Mouse (Mus musculus) right cerebral cortex, postnatal 10 days (tissue): ENCODE measurements around the gene Pwwp2b.

ENCODE experiments used
- DNase-seq, 2 experiments: peaks; one replicate each; pipeline ENCODE4 v3.0.0; 2021; ENCODE audit warnings: low spot score in 2 of 2

Gene Pwwp2b

DNA sequence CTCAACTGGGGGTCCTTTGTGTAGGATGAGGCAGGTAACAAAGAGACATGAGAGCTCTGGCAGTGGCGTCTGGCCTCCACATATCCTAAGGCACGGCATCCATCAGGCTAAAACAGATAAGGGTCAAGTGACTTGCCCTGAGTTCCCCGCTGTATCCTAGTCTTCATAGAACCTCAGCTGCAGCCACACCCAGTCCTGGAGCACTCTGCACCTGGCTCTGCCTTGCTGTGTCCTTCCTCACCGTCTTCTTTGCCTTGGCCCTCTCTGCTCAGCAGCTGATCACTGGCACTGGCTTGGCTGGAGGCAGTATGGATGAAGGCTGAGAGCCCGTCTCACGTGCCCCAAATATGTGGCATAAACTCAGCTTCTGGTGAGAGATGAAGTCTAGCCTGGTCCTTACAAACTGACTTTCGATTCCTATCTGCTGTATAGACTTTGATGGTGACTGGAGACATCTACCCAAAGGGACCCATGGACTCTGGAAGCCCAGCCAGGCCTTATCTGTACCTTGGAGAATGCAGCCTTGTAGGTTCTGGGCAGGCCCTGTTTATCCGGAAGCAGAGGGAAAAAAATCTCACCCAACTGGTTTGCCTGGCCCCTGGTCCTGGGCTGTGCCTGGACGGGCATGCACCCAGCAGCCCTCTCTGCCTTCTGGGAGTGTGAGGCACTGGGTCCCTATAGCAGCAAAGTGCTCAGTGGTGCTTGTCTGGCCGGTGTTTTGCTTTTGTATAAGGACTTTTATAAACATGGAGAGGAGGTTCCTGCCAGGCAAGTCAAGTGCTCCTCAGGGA lies 9.7 kb downstream of the Pwwp2b start:
- DNase-seq, result no peak

DNA sequence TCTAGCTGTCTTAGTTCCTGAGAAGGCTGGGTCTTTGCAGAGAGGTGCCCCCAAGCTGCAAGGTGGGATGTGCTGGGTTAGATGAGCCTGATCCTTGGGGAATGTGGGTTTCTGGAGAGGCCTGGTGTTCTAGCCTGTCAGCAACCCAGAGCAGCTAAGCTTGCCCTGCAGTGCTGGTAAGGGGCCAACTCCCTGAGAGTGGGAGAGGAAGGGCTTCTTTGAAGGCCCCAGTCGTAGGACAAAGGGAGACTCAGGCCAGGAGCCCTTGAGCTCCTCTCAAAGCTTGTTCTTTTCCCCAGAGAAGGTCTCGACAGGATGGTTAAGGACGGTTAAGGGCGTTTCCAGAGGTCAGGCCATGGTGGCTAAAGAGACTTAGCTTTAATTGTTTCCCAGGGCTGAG lies 16.1 kb downstream of the Pwwp2b start:
- no peak for DNase-seq

DNA sequence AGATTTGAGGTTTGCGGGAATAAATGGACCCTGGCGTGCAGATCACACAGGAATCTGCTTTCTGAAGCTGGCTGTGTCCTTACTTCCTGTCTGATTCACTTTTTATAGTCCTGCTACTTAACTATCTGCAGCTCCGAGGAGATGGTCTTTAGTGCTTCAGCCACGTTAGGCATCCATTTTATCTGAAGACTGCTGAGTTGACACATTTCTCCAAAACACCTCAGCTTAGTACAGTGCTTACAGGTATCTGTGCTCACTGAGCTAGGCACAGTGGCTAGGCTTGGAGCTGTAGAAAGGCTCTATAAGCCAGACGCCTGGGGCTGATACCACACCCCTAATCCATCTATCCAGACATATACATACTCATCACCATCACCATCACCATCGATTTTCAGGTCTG lies 17.4 kb downstream of the Pwwp2b start:
- DNase-seq, result no peak

DNA sequence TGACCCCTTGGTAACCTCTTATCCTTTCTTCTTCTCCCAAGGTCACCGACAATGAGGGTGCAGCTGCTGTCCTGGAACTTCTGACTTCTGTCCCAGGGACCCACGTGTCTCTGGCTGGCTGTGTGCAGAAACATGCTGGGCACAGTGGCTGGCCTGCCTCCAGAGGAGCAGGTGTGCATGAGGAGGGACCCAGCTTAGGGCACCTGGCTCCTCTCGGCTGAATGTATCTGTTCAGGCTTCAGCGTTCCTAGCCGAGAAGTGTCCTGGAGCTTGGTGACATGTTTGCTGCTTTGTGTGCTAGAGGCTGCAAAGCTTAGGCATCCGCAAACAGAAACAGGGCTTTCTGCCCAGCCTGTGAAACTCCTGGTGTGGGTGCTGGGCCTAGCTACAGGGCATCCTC lies 18.1 kb downstream of the Pwwp2b start:
- no peak for DNase-seq

DNA sequence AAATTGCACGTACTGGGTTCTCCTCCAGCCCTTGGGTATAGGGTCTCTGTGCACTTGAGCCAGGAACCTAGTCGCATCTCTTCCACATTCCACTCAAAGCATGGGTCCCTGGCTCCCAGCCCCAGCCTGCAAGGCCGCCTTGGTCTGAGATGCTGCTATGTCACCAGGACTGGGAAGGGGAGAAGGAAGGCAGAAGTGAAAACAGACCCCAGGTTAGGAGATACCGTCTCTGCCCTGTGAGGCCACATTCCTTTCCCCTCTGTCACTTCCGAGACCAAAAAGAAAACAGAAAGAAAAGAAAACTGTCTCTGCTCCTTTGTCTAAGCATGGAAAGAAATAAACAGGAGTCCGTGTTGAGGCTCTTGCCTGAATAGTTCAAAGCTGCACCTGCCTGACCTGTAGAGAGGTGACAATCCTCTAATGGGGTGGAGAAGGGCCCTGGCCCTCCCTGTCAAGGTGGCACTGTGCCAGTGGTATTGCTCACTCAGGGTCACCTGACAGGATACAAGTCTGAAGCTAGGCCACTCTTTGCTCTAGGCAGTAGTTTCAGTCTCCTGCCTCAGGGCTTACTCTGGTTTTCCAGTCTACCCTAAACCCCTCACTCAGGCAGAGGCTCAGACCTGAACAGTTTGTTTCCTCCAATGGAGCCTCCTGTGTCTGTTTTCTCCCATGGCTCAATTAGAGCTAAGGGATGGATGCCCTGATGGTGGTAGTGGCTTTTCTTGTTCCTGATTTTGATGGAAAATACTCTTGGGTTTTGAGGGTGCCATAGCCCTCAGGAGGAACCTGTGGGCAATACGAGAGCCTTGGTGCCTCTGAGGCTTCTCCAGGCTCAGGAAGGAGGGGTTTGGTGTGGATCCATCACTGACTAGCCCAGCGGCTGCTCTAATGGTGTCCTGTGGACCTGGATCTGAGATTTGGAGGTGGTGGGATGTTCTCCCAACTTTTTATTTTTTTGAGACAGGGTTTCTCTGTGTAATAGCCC lies 18.9 kb downstream of the Pwwp2b start:
- no peak for DNase-seq

DNA sequence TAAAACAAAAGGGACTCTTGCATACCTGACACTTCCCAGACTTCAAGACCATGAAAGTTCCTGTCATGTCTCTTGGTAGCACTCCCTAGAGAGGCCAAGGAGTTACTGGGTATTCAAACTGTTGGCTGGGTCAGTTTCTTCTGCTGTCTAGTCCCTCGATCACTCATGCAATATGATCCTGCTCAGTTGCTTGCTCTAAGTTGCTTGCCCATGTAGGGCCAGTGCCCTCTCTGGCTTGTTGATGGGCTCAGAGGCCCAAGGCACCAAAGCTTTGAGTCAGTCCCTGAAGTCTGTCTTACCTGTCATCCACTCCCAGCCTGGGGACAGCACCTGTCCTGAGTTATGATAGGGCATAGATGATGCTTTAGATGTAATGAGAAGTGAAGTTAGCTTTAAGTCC lies 22.5 kb downstream of the Pwwp2b start:
- no peak for DNase-seq

DNA sequence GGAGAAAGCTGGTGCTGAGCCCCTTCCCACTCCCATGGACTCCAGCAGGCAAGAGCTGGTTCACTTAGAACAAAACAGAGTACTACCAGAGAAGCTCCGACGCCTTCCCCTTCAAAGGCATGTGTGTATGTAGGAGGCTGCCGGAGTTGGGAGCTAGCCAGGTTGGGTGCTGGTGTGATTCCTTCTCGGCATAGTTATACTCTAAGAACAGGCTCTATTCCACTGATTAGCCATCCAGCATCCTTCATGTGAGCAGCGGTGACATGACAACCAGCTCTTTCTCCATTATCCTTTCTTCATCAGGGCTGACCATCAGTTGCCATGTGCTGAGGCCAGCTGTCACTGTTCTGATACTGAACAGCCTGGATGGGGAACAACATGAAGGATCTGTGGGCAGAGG lies 23.6 kb downstream of the Pwwp2b start:
- peak; percentile 84 to 87 for DNase-seq

DNA sequence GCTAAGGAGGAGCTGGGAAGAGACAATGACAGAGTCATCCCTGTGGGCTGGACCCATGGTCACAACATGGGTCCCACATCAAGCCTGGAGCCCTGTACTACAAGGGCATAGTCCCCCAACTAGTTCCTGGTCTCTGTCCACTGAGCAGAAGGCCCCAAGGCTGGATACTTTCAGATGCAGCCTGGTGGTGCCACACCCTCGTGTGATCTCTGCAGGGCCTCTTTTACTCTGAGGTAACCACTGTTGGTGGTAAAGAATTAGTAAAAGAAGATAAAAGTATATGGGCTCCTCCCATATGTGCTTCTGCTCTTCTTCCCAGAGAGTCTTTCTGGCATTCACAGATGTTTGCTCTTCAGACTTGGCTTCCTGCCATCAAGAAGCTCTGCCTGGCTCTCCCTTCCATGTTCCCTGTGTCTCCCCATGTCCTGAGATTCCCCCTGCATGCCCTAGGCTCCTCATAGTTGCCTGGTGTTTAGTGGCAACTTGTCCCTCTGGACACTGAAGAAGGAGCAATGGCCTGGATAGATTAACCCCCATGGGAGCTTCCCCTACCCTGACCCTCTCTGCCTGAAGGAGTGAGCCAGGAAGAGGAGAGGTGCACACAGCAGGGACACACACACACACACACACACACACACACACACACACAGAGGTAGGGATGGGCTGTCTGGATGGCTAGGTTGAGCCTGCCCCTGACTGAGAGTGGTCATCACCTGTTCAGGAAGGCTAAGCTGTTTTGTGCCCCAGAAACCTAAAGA lies 24.5 kb downstream of the Pwwp2b start:
- DNase-seq, result peak; percentile 72 to 86

DNA sequence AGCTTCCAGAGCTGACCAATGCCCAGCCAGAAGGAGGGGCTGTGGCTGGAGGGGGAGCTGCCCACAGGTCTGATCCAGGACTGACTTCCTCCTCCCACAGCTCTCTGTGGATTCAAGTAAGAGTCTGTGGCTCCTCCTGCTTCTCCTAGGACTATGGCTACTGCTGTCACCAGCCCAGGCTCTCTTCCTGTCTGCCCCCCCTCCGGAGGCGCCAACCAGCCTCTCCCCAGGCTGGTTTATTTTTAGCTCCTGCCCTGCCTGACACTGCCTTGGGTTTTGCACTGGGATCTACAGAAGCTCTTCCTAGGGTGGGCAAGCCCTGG lies 25.1 kb downstream of the Pwwp2b start:
- no peak for DNase-seq

DNA sequence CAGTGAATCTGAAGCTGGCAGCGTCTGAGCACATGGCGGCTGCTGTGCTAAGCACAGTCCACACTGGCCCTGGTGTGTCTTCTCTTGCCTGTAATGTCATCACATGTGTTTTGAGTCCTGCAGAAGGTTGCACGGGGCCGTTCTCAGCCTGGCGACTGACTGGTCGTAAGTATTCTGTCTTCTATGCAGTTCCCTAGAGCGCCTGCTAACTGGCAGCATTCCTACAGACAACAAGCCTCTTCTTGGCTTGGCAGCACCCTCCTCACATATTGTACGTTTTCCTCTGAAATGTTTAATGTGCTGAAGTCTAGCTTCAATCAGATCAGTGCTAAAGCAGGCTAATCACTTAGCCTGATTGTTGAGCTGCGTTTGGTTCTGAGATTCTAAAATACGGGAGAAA lies 27.3 kb downstream of the Pwwp2b start:
- peak; percentile 74 to 83 for DNase-seq

DNA sequence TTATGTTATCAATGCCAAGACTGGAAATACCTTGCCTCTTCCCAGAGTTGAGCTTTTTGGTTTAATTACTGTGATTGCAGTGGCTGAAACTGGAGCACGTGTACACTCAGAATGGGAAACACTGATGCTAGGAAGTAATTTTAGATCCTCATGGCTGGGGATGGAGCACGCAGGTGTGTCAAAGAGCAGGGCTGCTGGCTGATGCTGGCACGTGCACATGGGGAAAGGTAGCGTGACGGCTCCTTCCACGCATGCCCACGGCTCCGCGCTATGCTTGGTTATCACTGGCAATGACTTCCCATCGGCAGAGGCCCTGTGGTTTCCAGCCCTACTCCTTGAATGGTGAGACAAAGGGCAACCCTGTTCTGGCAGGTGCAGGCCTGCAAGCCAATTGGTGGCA lies 27.9 kb downstream of the Pwwp2b start:
- DNase-seq, result peak; percentile 48 to 60

DNA sequence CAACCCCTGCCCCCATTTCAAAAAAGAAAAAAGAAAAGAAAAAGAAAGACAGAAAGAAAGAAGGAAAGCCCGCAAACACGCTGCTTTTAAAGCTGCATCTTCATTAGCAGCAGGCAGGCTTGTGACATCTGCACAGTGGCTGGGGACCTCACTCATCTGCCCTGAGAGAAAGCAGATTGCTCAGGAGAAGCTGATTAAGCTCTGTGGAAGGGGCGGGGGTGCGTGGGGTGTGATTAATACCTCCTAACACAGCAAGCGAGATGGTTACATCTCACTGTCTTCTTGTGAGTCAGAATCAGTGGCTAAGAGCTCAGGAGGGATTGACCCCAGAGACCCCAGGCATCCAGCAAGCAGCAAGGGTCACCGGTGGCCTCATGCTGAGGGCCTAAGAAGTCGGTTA lies 29.3 kb downstream of the Pwwp2b start:
- DNase-seq, result no peak

DNA sequence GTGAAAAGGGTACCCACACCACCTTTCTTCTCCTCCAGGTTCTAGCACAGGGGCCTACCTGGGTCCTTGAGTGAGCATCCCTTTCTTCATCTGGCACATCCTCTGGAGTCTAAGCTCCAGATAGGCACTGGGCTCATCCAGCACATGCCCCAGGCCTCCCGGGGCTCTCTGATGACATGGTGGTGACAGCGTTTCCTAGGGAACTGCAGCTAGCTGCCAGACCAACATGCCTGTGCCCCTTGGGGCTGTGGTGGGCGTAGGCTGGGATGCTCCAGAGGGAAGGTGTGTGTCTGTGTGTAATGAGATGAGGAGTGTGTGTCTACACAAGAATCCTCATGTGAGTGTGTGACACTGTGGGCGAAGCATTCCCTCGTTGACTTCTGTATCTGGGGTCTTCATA lies 31.3 kb downstream of the Pwwp2b start:
- DNase-seq, result no peak

DNA sequence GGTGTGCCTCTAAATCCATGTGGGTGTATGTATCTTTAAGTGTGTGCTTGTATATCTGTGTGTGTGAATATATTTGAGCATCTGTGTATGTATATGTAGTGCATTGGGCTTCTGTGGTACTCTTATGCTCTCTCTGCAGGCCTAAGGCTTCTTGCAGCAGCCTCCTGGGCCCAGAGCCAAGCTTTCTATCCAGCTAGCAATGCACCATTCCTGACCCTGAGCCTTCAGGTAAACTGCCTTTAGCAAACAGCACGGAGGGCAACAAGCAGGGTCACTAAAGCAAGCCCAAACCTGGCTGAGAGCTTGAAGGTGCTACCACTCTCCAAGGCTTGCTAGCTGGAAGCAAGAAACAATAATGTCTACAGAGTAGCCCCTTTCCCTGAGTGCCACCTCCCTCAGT lies 31.8 kb downstream of the Pwwp2b start:
- no peak for DNase-seq

DNA sequence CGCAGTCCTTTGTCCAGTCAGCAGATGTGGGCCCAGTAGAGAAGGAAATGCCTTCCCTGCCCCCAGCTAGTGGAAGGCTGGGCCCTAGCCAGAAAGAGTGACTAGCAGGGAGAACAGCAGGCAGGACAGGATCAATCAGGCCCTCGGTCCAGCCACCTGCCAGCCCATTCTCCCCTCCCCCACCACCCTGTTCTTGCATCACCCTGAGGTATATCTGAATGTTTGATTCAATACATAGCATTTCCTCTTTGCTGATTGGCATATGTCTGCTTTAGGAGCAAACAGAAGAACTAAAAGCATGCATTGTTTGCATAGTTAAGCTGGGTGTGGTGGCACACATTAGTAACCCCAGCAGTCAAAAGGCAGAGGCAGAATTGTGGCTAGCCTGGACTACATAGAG lies 32.9 kb downstream of the Pwwp2b start:
- no peak for DNase-seq

DNA sequence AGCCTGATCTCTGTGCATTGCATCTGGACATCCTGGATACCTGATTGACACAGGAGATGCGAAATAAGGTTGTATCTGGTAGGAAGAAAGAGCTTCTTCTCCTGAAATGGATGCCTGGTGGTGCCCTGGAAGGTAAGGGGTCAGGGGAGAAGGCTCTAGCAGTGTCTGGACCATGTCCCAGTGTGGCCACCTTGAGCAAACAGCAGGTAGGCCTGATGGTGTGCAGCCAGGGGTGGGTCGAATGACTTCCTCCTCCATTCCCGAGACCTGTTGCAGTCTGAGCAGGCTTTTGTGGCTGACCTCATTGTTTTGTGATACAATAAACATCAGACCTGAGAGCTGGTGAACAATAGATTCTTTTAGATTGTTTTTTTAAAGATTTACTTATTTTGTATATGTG lies 33.8 kb downstream of the Pwwp2b start:
- no peak for DNase-seq

DNA sequence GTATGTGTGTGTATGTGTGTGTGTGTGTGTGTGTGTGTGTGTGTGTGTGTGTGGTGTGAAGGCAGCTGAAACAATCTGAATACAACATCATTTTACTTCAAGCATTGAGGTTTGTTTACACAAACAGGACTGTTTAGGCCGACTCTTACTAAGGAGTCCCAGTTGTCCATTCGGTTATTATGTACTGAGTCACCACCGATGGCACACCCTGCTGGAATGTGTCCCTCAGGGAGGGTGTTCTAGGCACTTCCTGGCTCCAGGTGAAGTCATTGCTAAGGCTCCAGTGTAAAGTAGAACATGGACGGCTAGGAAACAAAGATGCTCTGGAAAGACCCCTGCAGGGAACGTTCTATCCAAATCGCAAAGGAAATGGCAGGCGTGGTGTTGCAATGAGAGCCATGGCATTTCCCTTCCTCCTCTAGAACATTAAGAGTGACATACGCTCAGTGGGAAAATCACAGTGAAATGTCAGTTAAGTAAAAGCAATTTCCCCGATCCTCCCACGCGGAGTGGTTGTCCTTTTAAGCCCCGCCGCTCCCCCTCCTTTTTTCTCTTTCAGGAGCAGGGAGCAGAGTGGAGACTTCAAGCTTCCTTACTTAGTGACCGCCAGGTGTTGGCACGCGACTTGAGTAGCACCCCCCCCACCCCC lies 37.1 kb downstream of the Pwwp2b start:
- no peak for DNase-seq

DNA sequence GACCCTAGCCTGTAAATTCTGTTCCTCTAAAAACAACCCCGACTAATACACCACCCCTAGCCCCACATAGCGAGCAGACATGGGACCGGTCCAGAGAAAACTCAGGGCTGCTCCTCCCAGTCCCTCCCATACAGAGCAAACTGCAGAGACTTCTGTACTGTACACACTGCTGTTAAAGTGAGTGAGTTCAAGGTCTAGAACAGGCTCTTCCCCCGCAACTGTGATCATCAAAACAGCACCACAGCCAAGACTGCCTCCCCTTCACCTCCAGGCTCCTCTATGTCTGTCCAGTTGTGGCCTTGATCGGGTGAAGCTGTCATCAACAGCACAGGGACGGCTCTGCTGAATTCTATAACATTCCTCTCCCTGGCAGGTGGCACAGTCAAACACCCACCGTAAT lies 40.3 kb downstream of the Pwwp2b start:
- no peak for DNase-seq

DNA sequence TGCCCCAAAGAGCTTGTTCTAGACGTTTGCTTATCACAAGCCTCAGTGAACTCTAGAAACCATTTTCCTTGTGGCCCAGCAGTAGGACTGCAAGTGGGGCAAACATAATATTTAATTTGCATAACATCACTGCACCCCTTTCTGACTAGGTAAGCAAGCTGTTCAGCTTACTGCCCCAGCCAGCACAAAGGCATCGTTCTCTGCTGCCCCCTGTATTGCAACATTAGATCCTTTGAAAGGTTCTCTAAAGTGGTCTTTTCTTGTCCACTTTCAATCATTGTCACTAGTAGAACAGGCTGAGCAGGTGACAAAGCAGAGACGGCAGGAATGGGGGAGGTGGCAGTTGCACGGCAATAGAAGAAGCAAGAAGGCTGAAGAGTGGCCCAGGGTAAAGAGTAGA lies 45.1 kb downstream of the Pwwp2b start:
- no peak for DNase-seq

DNA sequence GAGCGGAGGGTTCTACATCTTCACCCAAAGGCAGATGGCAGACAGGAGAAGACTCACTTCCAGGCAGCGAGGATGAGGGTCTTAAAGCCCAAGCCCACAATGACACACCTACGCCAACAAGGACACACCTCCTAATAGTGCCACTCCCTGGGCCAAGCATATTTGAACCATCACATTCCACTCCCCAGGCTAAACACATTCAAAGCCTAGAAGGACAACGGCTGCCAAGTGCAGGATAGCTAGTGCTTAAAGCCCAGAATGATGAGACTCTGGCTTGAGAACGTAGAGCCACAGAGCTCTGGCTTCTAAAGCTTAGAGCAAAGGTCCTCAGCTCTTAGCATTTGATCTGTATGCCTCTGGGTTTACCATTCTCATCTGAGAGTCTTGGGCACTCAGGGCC lies 45.8 kb downstream of the Pwwp2b start:
- no peak for DNase-seq

DNA sequence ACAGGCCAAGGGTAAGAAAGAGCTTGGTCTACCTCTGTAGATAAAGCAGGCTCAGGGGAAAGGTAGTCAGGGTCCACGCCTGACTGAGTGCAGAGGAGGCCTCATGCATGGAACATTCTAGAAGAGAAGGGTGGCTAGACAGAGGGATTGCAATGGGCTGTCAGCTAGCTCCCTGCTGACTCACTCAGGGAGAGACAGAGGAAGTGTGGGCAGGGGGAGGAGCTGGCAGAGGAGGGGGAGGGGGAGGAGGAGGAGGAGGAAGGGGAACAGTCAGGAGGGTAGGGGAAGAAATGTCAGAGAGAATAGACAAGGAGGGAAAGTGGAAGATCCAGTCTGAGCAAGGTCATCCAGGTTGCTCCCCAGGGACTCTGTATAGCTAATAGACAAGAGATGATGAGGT lies 47.4 kb downstream of the Pwwp2b start:
- no peak for DNase-seq

DNA sequence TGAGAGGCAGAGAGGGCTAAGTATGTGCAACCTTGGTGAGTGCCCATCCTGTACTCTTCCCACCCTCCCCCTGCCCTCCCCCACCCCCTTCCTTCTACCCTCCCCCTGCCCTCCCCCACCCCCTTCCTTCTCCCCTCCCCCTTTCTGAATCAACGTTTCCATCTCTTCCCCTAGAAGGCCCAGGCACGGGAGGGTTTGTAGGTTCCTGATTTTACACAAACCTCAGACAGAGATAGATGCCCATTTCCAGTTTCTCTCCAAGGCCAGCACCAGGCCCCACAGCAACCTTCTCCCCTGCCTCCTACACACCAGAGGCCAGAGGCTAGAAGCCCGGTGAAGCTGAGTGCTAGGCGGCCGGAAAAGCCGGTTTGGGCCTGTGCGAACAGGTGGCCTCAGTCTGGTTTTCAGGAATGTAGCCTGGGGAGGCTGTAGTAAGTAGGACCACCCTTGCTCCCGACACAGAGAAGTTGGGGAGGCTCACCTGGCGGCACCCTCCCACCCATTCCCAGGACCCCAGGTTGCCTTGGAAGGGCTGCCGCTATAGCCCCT lies 48.3 kb downstream of the Pwwp2b start:
- no peak for DNase-seq
